Mouse (Mus musculus) C2C12 (cell line): ENCODE measurements around the gene Gm21060.

Experiments
- CTCF ChIP-seq: IDR thresholded peaks from one replicate; pipeline ENCODE4 v1.5.1; 2011; ENCODE audit not compliant: control insufficient read depth, insufficient read depth, insufficient read length
- FOSL1 ChIP-seq: IDR thresholded peaks from one replicate; pipeline ENCODE4 v1.8.0; 2011; ENCODE audit warnings: mild to moderate bottlenecking, low read length; ENCODE audit not compliant: poor library complexity, insufficient read depth, severe bottlenecking
- MYOD1 ChIP-seq: IDR thresholded peaks from one replicate; pipeline ENCODE4 v1.6.1; 2011; ENCODE audit warnings: low read depth; ENCODE audit not compliant: control insufficient read depth, insufficient read length
- USF1 ChIP-seq: IDR thresholded peaks from one replicate; pipeline ENCODE4 v1.6.1; 2011; ENCODE audit warnings: low read depth, mild to moderate bottlenecking, control low read depth, moderate library complexity

DNA sequence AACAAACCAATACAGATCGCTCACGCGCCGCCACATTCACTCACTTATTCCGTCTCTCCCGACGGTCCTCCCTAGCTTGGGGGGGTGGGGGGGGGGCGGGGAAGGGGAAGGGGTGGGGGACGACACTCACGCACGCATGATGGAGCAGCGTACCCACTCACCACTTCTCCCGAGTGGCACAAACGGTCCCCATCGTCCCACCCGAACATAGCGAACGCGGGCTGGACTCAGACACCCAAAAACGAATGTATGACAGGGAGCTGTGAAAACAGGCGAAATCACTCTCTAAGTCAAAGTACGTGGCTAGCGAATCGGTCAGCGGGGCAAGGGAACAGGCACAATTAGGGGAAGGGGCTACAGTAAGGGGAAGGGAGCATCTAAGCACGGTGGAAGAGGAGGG, 30.2 kb downstream of the Gm21060 start:
- TF ChIP-seq CTCF, result no peak
- TF ChIP-seq USF1, result no peak
- no peak for TF ChIP-seq MYOD1
- TF ChIP-seq FOSL1, result no peak
